Mouse (Mus musculus) frontal cortex, postnatal 25 days (tissue): ENCODE measurements around the gene Ear6.
A peak's percentile ranks its signal among the peaks of the same experiment; 100 is the strongest.
"Not testable (repeated sequence)": the region's sequence is repeated elsewhere in the genome, so short reads cannot be mapped to it uniquely, and the experiment has no call there.

Experiments used
- DNase-seq, 2 experiments: peaks; one replicate each; pipeline ENCODE4 v3.0.0; 2022; ENCODE audit warnings: low spot score in 2 of 2

Ear6 gene

GRCm38 (mm10) chr14:51853399-51853798, at the start of gene Ear6:
TSS of gene Ear6 (plus strand) at chr14:51853699.
- no peak for DNase-seq

GRCm38 (mm10) chr14:51826625-51827024, 26.9 kb upstream of the Ear6 start:
- DNase-seq: no peak

- peak in 1 of 2 experiments; percentile 4 for DNase-seq
Measured at GRCm38 (mm10) chr14:51827842-51828241, 25.7 kb upstream of the Ear6 start.

- no peak for DNase-seq
Measured at GRCm38 (mm10) chr14:51829188-51829587, 24.3 kb upstream of the Ear6 start.

GRCm38 (mm10) chr14:51838480-51838879, 15.0 kb upstream of the Ear6 start:
- not testable (repeated sequence) for DNase-seq

- DNase-seq: no peak
Measured at GRCm38 (mm10) chr14:51842250-51842649, 11.2 kb upstream of the Ear6 start.

- DNase-seq: no peak
Measured at GRCm38 (mm10) chr14:51842781-51843180, 10.7 kb upstream of the Ear6 start.

GRCm38 (mm10) chr14:51843882-51844281, 9.6 kb upstream of the Ear6 start:
- no peak for DNase-seq

- no peak for DNase-seq
Measured at GRCm38 (mm10) chr14:51846566-51846965, 6.9 kb upstream of the Ear6 start.

- DNase-seq: not testable (repeated sequence)
Measured at GRCm38 (mm10) chr14:51851006-51851405, 2.5 kb upstream of the Ear6 start.

- not testable (repeated sequence) for DNase-seq
Measured at GRCm38 (mm10) chr14:51855280-51855679, 1.8 kb downstream of the Ear6 start.

GRCm38 (mm10) chr14:51863603-51864002, 10.1 kb downstream of the Ear6 start:
- DNase-seq: not testable (repeated sequence)

GRCm38 (mm10) chr14:51870756-51871155, 17.3 kb downstream of the Ear6 start:
- no peak for DNase-seq

GRCm38 (mm10) chr14:51871741-51872140, 18.2 kb downstream of the Ear6 start:
- no peak for DNase-seq

- no peak for DNase-seq
Measured at GRCm38 (mm10) chr14:51877517-51877916, 24.0 kb downstream of the Ear6 start.

- DNase-seq: peak; percentile 36 to 46
Measured at GRCm38 (mm10) chr14:51883527-51884030, 30.1 kb downstream of the Ear6 start.

GRCm38 (mm10) chr14:51884031-51884544, 30.6 kb downstream of the Ear6 start:
- no peak for DNase-seq

- DNase-seq: peak; percentile 75 to 81
Measured at GRCm38 (mm10) chr14:51884598-51885331, 31.3 kb downstream of the Ear6 start, which contains the start of gene Mettl17. TSS of gene Mettl17 (plus strand) at chr14:51884842.

GRCm38 (mm10) chr14:51886051-51886450, 32.6 kb downstream of the Ear6 start:
- no peak for DNase-seq

- no peak for DNase-seq
Measured at GRCm38 (mm10) chr14:51889833-51890232, 36.3 kb downstream of the Ear6 start.

- no peak for DNase-seq
Measured at GRCm38 (mm10) chr14:51892191-51892939, 38.9 kb downstream of the Ear6 start, which contains the start of gene Slc39a2. TSS of gene Slc39a2 (plus strand) at chr14:51892889.

- DNase-seq: no peak
Measured at GRCm38 (mm10) chr14:51893094-51893794, 39.7 kb downstream of the Ear6 start.
